Mouse (Mus musculus) neural tube, embryonic 14.5 days (tissue): ENCODE measurements around the gene Ptprh. TPM values are rescaled to one million over a fixed set of nuclear protein-coding genes. Genes with fewer than 3 reads are reported as not detected.
A peak's percentile ranks its signal among the peaks of the same experiment; 100 is the strongest.
"Not testable (repeated sequence)": the region's sequence is repeated elsewhere in the genome, so short reads cannot be mapped to it uniquely, and the experiment has no call there.

Source experiments
- ATAC-seq: fragments of 200-750 bp; cut with Nextera tagmentation; 2 replicates; pipeline ENCODE4 v1.8.0; 2017; ENCODE audit warnings: low read depth, mild to moderate bottlenecking, moderate TSS enrichment, moderate library complexity
- H3K27ac ChIP-seq: fragments of 300-500 bp; sonication (generic); 2 replicates; pipeline ENCODE4 v1.5.1; 2014; ENCODE audit warnings: low read depth, mild to moderate bottlenecking, control low read depth, low read length, moderate library complexity, mixed read lengths
- H3K27me3 ChIP-seq: fragments of 300-500 bp; sonication (generic); 2 replicates; pipeline ENCODE4 v1.6.1; 2014; ENCODE audit warnings: low read length; ENCODE audit not compliant: control insufficient read depth, insufficient read depth
- H3K36me3 ChIP-seq: fragments of 300-500 bp; sonication (generic); 2 replicates; pipeline ENCODE4 v1.6.1; 2014; ENCODE audit warnings: low read length, mixed read lengths; ENCODE audit not compliant: control insufficient read depth, insufficient read depth
- H3K4me1 ChIP-seq: fragments of 300-500 bp; sonication (generic); 2 replicates; pipeline ENCODE4 v1.6.1; 2014; ENCODE audit warnings: low read length; ENCODE audit not compliant: control insufficient read depth, insufficient read depth
- H3K4me2 ChIP-seq: fragments of 300-500 bp; sonication (generic); 2 replicates; pipeline ENCODE4 v1.6.1; 2014; ENCODE audit warnings: mild to moderate bottlenecking, low read depth, low read length, control low read depth
- H3K4me3 ChIP-seq: fragments of 300-500 bp; sonication (generic); 2 replicates; pipeline ENCODE4 v1.5.1; 2014; ENCODE audit warnings: low read depth, low read length, control low read depth, mixed read lengths
- H3K9ac ChIP-seq: fragments of 300-500 bp; sonication (generic); replicated peaks from 2 replicates; pipeline ENCODE4 v1.6.1; 2014; ENCODE audit warnings: low read depth, mild to moderate bottlenecking, control low read depth, low read length, mixed read lengths
- H3K9me3 ChIP-seq: fragments of 300-500 bp; sonication (generic); 2 replicates; pipeline ENCODE4 v1.6.1; 2016; ENCODE audit warnings: low read length; ENCODE audit not compliant: control insufficient read depth
- WGBS: fragments of 180-500 bp; shearing (Covaris S2); extraction: QIAGEN DNeasy Blood & Tissue Kit; methylation state at CpG from one replicate; pipeline ENCODE4 v1.1.7; 2014; 5-methylcytosine and 5-hydroxymethylcytosine counted together
- polyA plus RNA-seq: library from polyadenylated mRNA; unstranded; fragments of >200 nt; fragmentation: Nextera tagmentation; extraction: Ambion mirVana; gene quantifications from 2 replicates; pipeline ENCODE4 v1.2.1, GENCODE M21; 2014

Ptprh gene
- polyA plus RNA-seq, 1 experiment from 2014 or later, result 0.20 TPM

DNA sequence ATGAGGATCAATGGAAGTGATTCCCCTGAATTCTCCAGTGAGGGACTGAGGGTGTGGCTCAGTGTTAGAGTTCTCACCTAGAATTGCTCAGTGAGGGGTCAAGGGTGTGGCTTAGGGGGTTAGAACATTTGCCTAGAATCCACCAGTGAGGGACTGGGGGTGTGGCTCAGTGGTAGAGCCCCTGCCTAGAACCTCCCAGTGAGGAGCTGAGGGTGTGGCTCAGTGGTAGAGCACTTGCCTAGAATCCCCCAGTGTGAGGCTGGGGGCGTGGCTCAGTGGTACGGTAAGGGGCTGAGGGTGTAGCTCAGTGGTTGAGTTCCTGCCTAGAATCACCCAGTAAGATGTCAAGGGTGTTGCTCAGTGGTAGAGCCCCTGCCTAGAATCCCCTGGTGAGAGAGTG is 64.8 kb downstream of the Ptprh start:
- no peak overlapping the region for H3K4me2 ChIP-seq
- 74% methylated on average over 2 of the region's 2 CpGs for WGBS
- H3K4me1 ChIP-seq, result no peaks in the 10 kb centered on the region
- H3K9ac ChIP-seq, result no peak overlapping the region
- no peak overlapping the region for H3K27ac ChIP-seq
- peaks cover 18% of the 10 kb centered on the region; the same call in 1 of the 2 replicates for H3K36me3 ChIP-seq
- no peaks in the 10 kb centered on the region for H3K9me3 ChIP-seq
- no peak overlapping the region for H3K4me3 ChIP-seq
- no peak for ATAC-seq
- no peaks in the 10 kb centered on the region for H3K27me3 ChIP-seq

DNA sequence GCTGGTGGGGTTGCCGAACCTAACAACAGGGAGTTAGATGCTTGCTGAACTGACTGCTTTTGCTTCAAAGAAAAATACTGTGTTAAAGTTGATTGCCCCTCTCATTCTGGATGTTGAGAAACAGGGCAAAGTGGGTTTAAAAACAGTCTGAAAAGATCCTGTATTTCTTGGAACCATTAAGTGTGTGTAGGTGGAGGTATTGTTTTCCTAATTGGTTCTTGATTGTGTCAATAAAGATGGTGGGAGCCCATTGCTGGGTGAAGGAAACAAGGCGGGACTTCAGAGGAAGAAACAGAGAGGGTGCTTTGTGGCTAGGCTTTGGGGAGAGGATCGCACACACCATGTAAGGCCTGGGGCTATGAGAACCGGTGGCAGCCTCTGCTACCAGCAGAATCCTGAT is 66.7 kb downstream of the Ptprh start:
- Histone ChIP-seq H3K4me2 (no peak overlapping the region), H3K4me3 (no peak overlapping the region), H3K9ac (no peak overlapping the region), H3K27ac (no peak overlapping the region), H3K9me3 (no peaks in the 10 kb centered on the region), H3K27me3 (no peaks in the 10 kb centered on the region), H3K36me3 (peaks cover 13% of the 10 kb centered on the region; the same call in 1 of the 2 replicates), H3K4me1 (no peaks in the 10 kb centered on the region)
- ATAC-seq, result no peak
- 49% methylated on average over 4 of the region's 4 CpGs for whole genome bisulfite sequencing

DNA sequence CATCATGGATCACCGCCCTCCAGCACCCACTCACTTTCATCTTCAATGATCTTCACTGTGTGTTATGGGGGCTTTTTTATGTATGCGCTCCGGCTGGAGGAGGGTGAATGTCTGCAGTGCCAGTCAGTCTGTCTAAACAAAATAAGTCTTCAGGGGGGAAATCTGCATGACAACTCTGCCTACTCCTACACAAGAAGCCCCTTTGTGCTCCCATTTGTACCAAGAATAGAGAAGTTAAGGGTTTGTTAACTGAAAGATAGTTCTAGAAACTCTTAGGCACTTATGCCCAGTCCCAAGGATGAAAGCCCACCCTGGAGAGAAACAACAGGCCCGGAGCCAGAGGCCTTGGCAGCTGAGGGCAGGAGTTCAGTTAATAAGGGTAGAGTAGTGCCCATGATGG is 67.5 kb downstream of the Ptprh start:
- Histone ChIP-seq H3K4me2 (no peak overlapping the region), H3K27ac (no peak overlapping the region), H3K9me3 (no peaks in the 10 kb centered on the region), H3K4me3 (no peak overlapping the region), H3K27me3 (no peaks in the 10 kb centered on the region), H3K36me3 (peaks cover 13% of the 10 kb centered on the region; the same call in 1 of the 2 replicates), H3K9ac (no peak overlapping the region), H3K4me1 (no peaks in the 10 kb centered on the region)
- no peak for ATAC-seq
- WGBS, result 87% methylated on average over 4 of the region's 4 CpGs

DNA sequence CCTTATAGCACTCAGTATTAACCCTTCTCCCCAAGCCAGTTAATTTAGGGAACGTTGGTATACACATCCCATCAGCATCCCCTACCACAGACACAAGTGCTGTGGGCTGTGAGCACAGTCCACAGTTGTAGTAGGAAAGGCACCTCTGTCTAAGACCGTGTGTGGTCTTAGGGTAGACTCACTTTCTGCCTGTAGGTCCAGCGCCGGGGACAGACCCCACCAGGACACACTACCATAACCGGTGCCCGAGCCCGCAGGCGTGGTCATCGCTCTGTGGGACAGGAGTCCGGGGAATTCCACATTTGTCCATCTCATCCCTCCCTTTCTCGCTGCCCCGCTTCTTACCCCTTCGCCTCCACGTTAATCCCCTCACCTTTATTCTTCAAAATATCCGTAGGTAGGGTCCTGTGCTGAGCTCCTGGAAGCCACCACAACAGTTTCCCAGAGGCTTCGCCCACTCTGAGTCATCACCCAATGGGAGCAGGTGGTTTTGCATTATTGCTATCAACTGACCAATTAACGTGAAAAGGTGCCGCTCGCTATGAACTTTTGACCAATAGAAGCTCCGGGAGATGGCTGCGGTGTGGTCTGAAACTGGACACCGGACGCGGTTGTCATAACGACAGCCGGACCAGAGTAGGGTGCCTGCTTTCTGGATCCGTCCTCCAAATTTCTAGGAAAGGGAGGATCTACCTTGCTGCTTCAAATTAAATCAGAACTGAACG is 71.7 kb downstream of the Ptprh start, which contains the start of gene Dnaaf3:
Gene Dnaaf3, minus strand, starts transcription at position 449 of the 725 bp plus-strand sequence.
- peak within 1 kb of the TSS; percentile 29 for H3K4me2 ChIP-seq
- no peaks in the 10 kb centered on the region for H3K36me3 ChIP-seq
- under 1% methylated on average over 28 of the region's 28 CpGs for WGBS
- H3K27me3 ChIP-seq, result no peaks in the 10 kb centered on the region
- ATAC-seq, result peak; percentile 63; the same call in 1 of the 2 replicates
- H3K27ac ChIP-seq, result no peak within 1 kb of the TSS
- peak within 1 kb of the TSS; percentile 7; the same call in 1 of the 2 replicates for H3K4me3 ChIP-seq
- no peaks in the 10 kb centered on the region for H3K9me3 ChIP-seq
- no peaks in the 10 kb centered on the region for H3K4me1 ChIP-seq
- no peak within 1 kb of the TSS for H3K9ac ChIP-seq

DNA sequence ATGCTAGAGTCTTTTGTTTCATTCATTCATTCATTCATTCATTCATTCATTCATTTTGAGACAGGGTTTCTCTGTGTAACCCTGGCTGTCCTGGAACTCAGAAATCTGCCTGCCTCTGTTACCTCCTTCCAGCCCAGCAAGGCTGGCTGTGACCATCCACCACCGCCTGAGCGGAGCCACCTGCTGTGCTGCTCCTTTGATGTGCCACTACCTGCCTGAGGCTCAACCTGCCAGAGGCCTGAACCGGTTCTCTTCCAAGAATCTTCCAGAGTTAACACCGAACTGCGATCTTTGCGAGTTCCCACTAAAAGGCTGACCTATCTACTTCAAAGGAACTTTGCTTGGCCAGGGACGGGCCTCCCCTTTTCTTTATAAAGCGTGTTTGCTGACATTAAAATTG is 73.7 kb downstream of the Ptprh start:
- ATAC-seq, H3K36me3 ChIP-seq, H3K4me1 ChIP-seq, H3K9ac ChIP-seq, H3K4me3 ChIP-seq, H3K27ac ChIP-seq, H3K4me2 ChIP-seq, H3K27me3 ChIP-seq, H3K9me3 ChIP-seq: not testable (repeated sequence)
- 49% methylated on average over 7 of the region's 8 CpGs for WGBS

DNA sequence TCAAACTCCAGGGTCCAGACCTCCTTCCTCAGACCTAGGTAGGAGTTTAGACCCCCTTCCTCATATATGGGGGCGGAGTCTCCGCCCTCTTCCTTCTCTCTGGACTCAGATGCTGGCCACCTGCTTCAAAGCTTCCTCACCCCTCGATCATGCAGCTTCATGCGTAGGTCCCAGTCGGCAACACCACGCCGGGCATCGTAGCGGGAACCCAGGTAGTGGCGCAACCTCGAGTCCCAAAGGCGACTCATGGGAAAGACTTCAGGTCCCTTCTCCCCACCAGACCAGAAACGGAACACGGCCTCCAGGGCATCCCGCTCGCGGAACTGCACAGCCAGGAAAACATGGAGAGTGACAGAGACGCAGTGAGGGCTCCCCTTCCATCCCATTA is 76.5 kb downstream of the Ptprh start:
- Histone ChIP-seq H3K4me2 (peak overlapping the region; percentile 52; the same call in 1 of the 2 replicates), H3K4me3 (peak overlapping the region; percentile 24; the same call in 1 of the 2 replicates), H3K9me3 (no peaks in the 10 kb centered on the region), H3K27ac (no peak overlapping the region), H3K9ac (no peak overlapping the region), H3K36me3 (no peaks in the 10 kb centered on the region), H3K27me3 (no peaks in the 10 kb centered on the region), H3K4me1 (peaks cover 5% of the 10 kb centered on the region; the same call in 1 of the 2 replicates)
- no peak for ATAC-seq
- WGBS, result 50% methylated on average over 18 of the region's 18 CpGs

DNA sequence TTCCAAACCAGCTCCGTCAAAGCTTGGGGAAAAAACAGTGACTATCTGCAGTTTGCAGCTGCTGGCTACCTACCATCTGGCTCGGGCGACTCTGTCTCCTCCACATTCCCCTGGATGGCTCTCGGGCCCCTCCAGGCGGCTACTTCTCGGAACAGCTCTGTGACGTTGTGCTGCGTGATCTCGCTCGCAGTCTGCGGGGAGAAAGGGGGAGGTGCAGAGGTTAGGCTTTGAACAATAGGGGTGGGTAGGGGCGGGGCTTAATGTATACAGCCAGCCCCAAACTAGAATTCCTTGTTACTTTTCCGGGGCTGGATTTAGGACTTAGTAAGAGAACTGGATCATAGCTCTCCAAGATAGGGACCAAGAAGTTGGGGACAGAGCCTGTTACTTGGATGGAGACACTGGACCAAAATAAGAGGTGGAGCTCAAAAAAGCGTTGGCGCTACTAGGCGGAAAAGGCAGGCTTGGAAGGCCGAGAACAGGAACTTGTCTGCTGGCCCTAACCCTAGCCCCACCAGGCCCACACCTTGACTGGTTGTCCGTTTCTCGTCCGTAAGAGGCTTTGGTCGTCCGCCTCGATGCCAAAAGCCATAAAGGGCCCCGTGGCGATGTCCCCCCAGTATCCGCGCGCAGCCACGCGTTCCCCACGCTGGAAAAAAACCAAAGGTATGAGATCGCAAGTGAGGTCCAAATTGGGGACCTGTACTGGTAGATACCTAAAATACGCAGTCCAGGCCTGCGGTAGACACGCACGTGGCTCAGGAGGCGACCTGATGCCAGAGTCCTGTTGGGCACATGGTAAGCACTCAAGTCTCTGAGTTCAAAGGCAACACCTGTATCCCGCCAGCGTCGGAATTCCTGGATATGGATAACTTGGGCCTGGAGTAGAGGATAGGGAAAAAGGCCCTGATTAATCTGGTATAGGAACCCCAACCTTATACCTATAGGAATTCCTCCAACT is 77.2 kb downstream of the Ptprh start:
- peaks cover 5% of the 10 kb centered on the region; the same call in 1 of the 2 replicates for H3K4me1 ChIP-seq
- ATAC-seq, result peak; percentile 96
- peak overlapping the region; percentile 24 for H3K4me3 ChIP-seq
- WGBS, result 28% methylated on average over 40 of the region's 40 CpGs
- H3K9ac ChIP-seq, result peak overlapping the region; percentile 44
- H3K27me3 ChIP-seq, result no peaks in the 10 kb centered on the region
- peak overlapping the region; percentile 52 for H3K4me2 ChIP-seq
- no peaks in the 10 kb centered on the region for H3K36me3 ChIP-seq
- H3K27ac ChIP-seq, result peak overlapping the region; percentile 29; the same call in 1 of the 2 replicates
- H3K9me3 ChIP-seq, result no peaks in the 10 kb centered on the region

DNA sequence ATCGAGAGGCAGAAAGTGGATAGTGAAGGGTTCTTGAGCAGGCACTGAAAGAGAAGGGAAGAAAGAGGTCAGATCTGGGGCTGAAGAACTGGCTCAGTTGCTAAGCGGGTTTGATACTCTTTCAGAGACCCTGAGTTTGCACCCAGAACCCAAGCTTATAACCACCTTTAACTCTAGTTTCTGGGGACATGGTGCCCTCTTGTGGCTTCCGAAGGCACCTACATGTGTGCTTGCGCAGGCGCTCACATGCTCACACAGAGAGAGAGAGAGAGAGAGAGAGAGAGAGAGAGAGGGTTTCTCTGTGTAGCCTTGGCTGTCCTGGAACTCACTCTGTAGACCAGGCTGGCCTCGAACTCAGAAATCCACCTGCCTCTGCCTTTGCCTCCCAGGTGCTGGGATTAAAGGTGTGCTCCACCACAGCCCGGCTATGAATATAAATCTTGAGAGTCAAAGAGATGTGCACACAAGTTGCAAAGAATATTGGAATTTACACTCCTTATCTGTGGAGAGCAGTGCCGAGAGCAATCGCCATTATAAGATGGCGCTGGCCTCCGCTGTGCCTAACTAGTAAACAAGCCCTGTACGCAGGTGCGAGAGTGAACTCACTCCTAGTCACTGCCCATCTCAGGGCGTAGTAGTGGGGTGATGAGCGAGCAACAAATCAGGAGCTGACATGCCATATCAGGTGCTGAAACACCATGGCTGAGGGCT is 79.5 kb downstream of the Ptprh start, which contains the start of gene Tnni3:
Gene Tnni3, minus strand, starts transcription at position 18 of the 711 bp plus-strand sequence.
- not testable (repeated sequence) for H3K4me3 ChIP-seq, H3K27ac ChIP-seq, ATAC-seq, H3K9ac ChIP-seq, H3K4me2 ChIP-seq, H3K4me1 ChIP-seq, H3K36me3 ChIP-seq, H3K27me3 ChIP-seq, H3K9me3 ChIP-seq
- 72% methylated on average over 15 of the region's 15 CpGs for WGBS
